Mouse (Mus musculus): ENCODE results near the gene St5. TPM values are rescaled to one million over a fixed set of nuclear protein-coding genes. Genes with fewer than 3 reads are reported as not detected.

Gene St5
- polyA plus RNA-seq, 1 experiment: 46.2 TPM

DNA sequence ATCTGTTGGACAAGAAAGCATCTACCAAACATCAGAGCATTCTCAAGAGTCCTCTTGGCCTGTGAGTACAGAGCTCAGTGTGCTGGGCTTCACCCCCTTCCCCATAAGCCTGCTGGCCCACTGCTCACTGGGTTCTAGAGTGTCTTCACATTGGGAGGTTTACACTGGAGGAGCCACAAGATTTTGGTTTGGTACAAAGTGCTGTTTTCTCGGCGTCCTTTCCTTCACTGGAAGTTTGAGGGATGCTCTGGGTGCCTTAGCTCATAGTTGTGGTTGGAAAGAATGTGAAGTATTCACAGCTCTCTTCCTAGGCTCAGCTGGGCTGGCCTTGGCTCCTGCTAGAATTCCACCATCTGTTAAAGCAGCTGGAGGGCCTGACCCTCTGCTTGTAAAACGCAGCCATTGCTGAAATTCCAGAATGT is 5.6 kb upstream of the St5 start:
- 83% methylated on average over 3 of the region's 3 CpGs for WGBS
- Histone ChIP-seq H3K27ac (ENCODE audit: control insufficient read depth, insufficient read depth, low read depth, low read length, poor library complexity) (no peak overlapping the region), H3K4me1 (ENCODE audit: control insufficient read depth, insufficient read depth, low read length) (no peaks in the 10 kb centered on the region), H3K4me3 (replicated peaks; ENCODE audit: control insufficient read depth, low read depth, low read length) (no peak overlapping the region)
- TF ChIP-seq CTCF (IDR thresholded peaks at IDR 0.05; ENCODE audit: control insufficient read depth, insufficient read depth, low read length): no peak
- no peak for TF ChIP-seq POLR2A (IDR thresholded peaks at IDR 0.05; ENCODE audit: borderline replicate concordance, control insufficient read depth, low read depth, low read length)

DNA sequence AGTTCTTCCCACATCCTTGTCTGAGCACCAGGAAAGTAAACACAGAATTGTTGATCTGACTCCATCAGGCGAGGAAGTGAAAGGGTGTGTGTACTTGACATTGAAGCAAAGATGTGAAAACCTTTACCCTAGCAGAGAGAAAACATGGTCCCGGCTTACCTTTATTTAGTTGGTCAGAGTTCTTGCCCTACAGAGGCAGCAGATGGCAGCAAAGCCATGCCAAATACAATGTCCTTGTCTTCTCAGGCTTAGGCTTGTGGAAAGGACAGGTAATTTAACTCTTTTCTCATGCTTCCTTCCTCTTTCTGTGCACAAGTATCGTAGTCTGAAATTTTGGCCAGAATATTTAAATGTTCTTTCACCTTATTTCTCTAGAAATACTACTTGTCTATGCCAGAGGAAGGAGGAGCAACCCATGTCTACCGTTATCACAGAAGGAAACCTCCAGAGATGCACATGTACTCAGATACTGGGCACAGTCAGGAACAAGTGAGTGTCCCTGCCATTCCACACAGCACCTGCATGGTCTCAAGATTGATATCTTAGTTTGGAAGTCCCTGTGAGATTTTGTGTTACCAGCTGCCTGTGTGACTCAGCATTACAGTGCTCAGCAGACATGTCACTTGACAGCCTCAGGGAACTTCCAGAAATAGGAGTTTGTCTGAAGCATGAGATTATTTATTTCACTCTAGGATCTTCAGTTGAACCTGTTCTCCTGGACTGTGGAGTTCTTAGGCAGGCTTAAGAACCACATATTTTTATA is 3.8 kb upstream of the St5 start:
- TF ChIP-seq CTCF (IDR thresholded peaks at IDR 0.05; ENCODE audit: control insufficient read depth, insufficient read depth, low read length) (no peak), POLR2A (IDR thresholded peaks at IDR 0.05; ENCODE audit: borderline replicate concordance, control insufficient read depth, low read depth, low read length) (no peak)
- peaks cover 3% of the 10 kb centered on the region for H3K4me1 ChIP-seq (ENCODE audit: control insufficient read depth, insufficient read depth, low read length)
- no peak overlapping the region for H3K27ac ChIP-seq (ENCODE audit: control insufficient read depth, insufficient read depth, low read depth, low read length, poor library complexity)
- 27% methylated on average over 4 of the region's 4 CpGs for WGBS
- H3K4me3 ChIP-seq (replicated peaks; ENCODE audit: control insufficient read depth, low read depth, low read length): no peak overlapping the region

DNA sequence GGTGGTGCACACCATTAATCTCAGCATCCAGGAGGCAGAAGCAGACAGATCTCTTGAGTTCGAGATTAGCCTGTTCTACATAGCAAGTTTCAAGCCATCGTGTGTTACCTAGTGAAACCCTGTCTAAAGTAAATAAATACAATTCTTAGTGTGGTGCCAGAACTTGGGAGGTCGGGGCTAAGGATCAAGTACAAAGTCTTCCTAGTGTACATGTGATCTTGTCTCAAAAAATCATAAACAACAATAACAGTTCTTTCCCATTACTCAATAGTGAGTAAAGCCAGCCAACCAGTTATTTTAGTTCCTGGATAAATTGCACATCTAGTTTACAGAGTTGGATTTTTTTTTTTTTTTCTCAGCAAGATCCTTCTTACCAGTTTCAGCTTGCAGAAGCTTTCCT is 1.1 kb upstream of the St5 start:
- TF ChIP-seq POLR2A (IDR thresholded peaks at IDR 0.05; ENCODE audit: borderline replicate concordance, control insufficient read depth, low read depth, low read length) (no peak), CTCF (IDR thresholded peaks at IDR 0.05; ENCODE audit: control insufficient read depth, insufficient read depth, low read length) (no peak)
- no peak overlapping the region for H3K27ac ChIP-seq (ENCODE audit: control insufficient read depth, insufficient read depth, low read depth, low read length, poor library complexity)
- peaks cover 3% of the 10 kb centered on the region for H3K4me1 ChIP-seq (ENCODE audit: control insufficient read depth, insufficient read depth, low read length)
- WGBS: 61% methylated on average over 3 of the region's 3 CpGs
- no peak overlapping the region for H3K4me3 ChIP-seq (replicated peaks; ENCODE audit: control insufficient read depth, low read depth, low read length)

DNA sequence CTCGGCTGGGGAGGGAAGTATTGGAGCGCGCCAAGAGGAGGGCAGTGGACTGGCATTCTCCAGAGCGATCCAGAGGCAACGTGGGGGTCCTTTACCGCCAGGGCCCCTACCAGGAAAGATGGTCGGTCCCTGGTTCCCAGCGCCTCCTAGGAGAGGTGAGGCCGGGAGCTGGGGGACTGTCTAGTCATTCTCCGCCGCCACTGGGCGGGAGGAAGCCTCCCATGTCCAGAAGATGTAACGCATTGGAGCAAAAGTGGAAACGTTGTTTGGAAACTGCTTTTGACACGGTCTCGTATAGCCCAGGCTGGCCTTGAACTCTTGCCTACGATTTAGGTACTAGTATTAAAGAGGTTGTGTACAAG is 592 bp upstream of the St5 start:
- WGBS: 2% methylated on average over 17 of the region's 17 CpGs
- TF ChIP-seq CTCF (IDR thresholded peaks at IDR 0.05; ENCODE audit: control insufficient read depth, insufficient read depth, low read length) (no peak), POLR2A (IDR thresholded peaks at IDR 0.05; ENCODE audit: borderline replicate concordance, control insufficient read depth, low read depth, low read length) (no peak)
- peaks cover 3% of the 10 kb centered on the region for H3K4me1 ChIP-seq (ENCODE audit: control insufficient read depth, insufficient read depth, low read length)
- H3K4me3 ChIP-seq (replicated peaks; ENCODE audit: control insufficient read depth, low read depth, low read length): peak overlapping the region; percentile 76
- peak overlapping the region; percentile 9 for H3K27ac ChIP-seq (ENCODE audit: control insufficient read depth, insufficient read depth, low read depth, low read length, poor library complexity)

DNA sequence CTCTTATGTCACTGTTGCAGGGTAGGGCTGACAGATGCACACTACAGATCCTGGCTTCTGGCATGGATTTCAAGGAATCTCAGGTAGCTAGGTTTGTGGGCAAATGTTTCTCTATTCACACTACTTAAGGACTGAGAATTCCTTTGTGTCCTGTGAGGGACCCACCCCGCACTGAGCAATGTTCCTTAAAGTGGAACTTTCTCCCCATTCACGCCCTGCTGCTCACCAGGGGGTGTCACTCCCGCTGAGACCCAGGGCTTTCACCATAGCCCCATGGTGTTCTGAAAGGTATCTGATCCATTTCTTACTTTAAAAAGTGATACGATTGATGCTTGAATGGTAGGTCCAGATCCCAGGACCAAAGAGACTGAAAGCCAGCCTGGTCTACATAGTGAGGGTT is 684 bp downstream of the St5 start:
- TF ChIP-seq POLR2A (IDR thresholded peaks at IDR 0.05; ENCODE audit: borderline replicate concordance, control insufficient read depth, low read depth, low read length) (no peak), CTCF (IDR thresholded peaks at IDR 0.05; ENCODE audit: control insufficient read depth, insufficient read depth, low read length) (no peak)
- 81% methylated on average over 4 of the region's 4 CpGs for whole genome bisulfite sequencing
- no peak overlapping the region for H3K27ac ChIP-seq (ENCODE audit: control insufficient read depth, insufficient read depth, low read depth, low read length, poor library complexity)
- peaks cover 3% of the 10 kb centered on the region for H3K4me1 ChIP-seq (ENCODE audit: control insufficient read depth, insufficient read depth, low read length)
- no peak overlapping the region for H3K4me3 ChIP-seq (replicated peaks; ENCODE audit: control insufficient read depth, low read depth, low read length)

DNA sequence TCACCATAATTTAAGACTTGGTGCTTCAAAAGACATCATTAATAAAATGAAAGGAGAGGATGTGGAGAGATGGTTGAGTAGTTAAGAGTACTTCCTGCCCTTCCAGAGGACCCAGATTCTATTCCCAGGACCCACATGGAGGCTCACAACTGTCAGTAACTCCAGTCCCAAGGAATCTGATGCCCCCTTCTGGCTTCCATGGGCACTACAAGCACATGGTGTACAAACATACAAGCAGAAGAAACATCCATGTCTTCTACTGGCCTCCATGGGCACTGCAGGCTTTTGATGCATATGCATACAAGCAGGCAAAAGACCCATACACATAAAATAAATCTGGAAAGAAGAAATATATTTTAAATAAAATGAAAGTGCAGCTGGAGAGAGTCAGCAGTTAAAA is 3.2 kb downstream of the St5 start:
- Histone ChIP-seq H3K4me1 (ENCODE audit: control insufficient read depth, insufficient read depth, low read length) (peaks cover 3% of the 10 kb centered on the region), H3K4me3 (replicated peaks; ENCODE audit: control insufficient read depth, low read depth, low read length) (no peak overlapping the region), H3K27ac (ENCODE audit: control insufficient read depth, insufficient read depth, low read depth, low read length, poor library complexity) (no peak overlapping the region)
- no peak for TF ChIP-seq CTCF (IDR thresholded peaks at IDR 0.05; ENCODE audit: control insufficient read depth, insufficient read depth, low read length)
- no peak for TF ChIP-seq POLR2A (IDR thresholded peaks at IDR 0.05; ENCODE audit: borderline replicate concordance, control insufficient read depth, low read depth, low read length)

DNA sequence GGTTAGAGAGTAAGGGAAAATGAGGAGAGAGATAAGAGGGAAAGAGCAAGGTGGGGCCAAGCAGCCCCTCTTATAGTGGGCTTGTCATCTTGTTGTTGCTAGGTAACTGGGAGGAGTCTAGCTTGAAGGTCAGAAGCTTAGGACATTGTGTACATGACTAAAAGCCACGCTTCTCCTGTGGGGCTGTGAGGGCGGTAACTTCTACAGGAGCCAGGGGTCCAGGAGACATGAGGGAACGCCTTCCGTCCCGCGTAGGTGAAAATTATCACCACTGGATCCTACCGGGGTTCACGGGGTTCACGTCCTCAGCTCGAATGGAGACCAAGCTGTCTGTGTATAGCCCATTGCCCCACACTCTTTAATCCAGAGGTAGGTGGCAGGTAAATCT is 8.1 kb downstream of the St5 start:
- 89% methylated on average over 10 of the region's 10 CpGs for WGBS
- TF ChIP-seq CTCF (IDR thresholded peaks at IDR 0.05; ENCODE audit: control insufficient read depth, insufficient read depth, low read length): no peak
- no peak for TF ChIP-seq POLR2A (IDR thresholded peaks at IDR 0.05; ENCODE audit: borderline replicate concordance, control insufficient read depth, low read depth, low read length)
- Histone ChIP-seq H3K27ac (ENCODE audit: control insufficient read depth, insufficient read depth, low read depth, low read length, poor library complexity) (no peak overlapping the region), H3K4me1 (ENCODE audit: control insufficient read depth, insufficient read depth, low read length) (no peaks in the 10 kb centered on the region), H3K4me3 (replicated peaks; ENCODE audit: control insufficient read depth, low read depth, low read length) (no peak overlapping the region)

DNA sequence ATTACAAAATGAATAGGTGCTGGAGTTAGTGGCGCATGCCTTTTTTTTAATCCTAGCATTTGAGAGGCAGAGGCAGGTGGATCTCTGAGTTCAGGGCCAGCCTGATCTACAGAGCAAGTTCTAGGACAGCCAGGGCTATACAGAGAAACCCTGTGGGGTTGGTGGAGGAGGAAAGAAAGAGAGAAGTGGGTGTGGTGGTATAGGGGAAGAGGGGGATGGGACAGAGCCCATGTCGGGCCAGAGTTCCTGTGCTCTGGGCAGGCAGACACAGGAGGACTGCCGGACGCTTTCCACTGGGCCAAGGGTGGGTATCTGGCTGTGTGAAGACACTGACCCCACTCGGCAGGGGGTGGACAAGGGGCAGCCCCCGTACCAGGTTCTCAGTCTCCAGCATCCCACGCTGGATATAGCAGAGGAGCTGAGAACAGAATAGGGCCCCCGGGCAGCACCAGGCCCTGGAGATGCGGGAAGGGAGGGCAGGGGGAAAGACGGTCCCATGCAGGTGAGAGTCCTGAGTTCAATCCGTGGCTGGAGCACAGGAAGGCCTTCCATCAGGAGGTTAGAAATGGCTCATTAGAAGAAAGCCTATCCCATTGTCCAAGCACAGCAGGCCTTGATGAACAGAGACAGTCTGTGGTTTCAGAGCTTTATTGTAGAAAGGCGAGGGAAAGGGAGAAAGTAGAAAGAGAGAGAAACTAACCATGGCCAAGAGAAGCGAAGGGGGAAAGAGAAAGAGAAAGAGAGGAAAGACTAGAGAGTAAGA is 8.6 kb downstream of the St5 start:
- Histone ChIP-seq H3K4me3 (replicated peaks; ENCODE audit: control insufficient read depth, low read depth, low read length) (no peak overlapping the region), H3K27ac (ENCODE audit: control insufficient read depth, insufficient read depth, low read depth, low read length, poor library complexity) (no peak overlapping the region), H3K4me1 (ENCODE audit: control insufficient read depth, insufficient read depth, low read length) (no peaks in the 10 kb centered on the region)
- WGBS: 78% methylated on average over 13 of the region's 13 CpGs
- TF ChIP-seq CTCF (IDR thresholded peaks at IDR 0.05; ENCODE audit: control insufficient read depth, insufficient read depth, low read length) (no peak), POLR2A (IDR thresholded peaks at IDR 0.05; ENCODE audit: borderline replicate concordance, control insufficient read depth, low read depth, low read length) (no peak)

Data from bone marrow, adult 2 months (tissue).